Mouse (Mus musculus): ENCODE measurements around the gene Osbpl2. TPM values are rescaled to one million over a fixed set of nuclear protein-coding genes. Genes with fewer than 3 reads are reported as not detected.

Gene Osbpl2
- polyA plus RNA-seq, 2 experiments = 4.4 to 7.9 TPM

- Histone ChIP-seq H3K9ac (replicated peaks) (no peak overlapping the region), H3K36me3 (replicated peaks; ENCODE audit: control insufficient read depth, insufficient read depth, low read depth) (no peaks in the 10 kb centered on the region), H3K4me3 (ENCODE audit: insufficient read depth in 1 of 2, low read depth in 2 of 2, low read length in 2 of 2) (no peak overlapping the region), H3K4me1 (replicated peaks; ENCODE audit: control insufficient read depth in 2 of 2, insufficient read depth in 2 of 2, low read length in 1 of 2) (no peaks in the 10 kb centered on the region), H3K9me3 (ENCODE audit: control insufficient read depth, low read length) (no peaks in the 10 kb centered on the region), H3K4me2 (ENCODE audit: low read depth) (no peak overlapping the region), H3K27ac (no peak overlapping the region), H3K27me3 (ENCODE audit: control insufficient read depth, insufficient read depth, low read length) (peaks cover 34% of the 10 kb centered on the region)
- DNase-seq (ENCODE audit: low read depth in 3 of 3, low spot score in 3 of 3) (no peak), ATAC-seq (ENCODE audit: insufficient read depth) (no peak)
- 31% methylated on average over 3 of the region's 3 CpGs for WGBS (ENCODE audit: insufficient replicate concordance)
- TF ChIP-seq CTCF (IDR thresholded peaks at IDR 0.05; ENCODE audit: low read depth) = no peak
- no peak for TF ChIP-seq EP300 (IDR thresholded peaks at IDR 0.05; ENCODE audit: low read depth)
Measured at GRCm38 (mm10) chr2:180097585-180097984, 21.5 kb upstream of the Osbpl2 start.

- Histone ChIP-seq H3K4me2 (ENCODE audit: low read depth) (no peak overlapping the region), H3K27me3 (ENCODE audit: control insufficient read depth, insufficient read depth, low read length) (peaks cover 40% of the 10 kb centered on the region), H3K4me3 (ENCODE audit: insufficient read depth in 1 of 2, low read depth in 2 of 2, low read length in 2 of 2) (no peak overlapping the region), H3K9ac (replicated peaks) (no peak overlapping the region), H3K27ac (no peak overlapping the region), H3K4me1 (replicated peaks; ENCODE audit: control insufficient read depth in 2 of 2, insufficient read depth in 2 of 2, low read length in 1 of 2) (no peaks in the 10 kb centered on the region), H3K9me3 (ENCODE audit: control insufficient read depth, low read length) (no peaks in the 10 kb centered on the region), H3K36me3 (replicated peaks; ENCODE audit: control insufficient read depth, insufficient read depth, low read depth) (no peaks in the 10 kb centered on the region)
- DNase-seq (ENCODE audit: low read depth in 3 of 3, low spot score in 3 of 3) = no peak
- WGBS (ENCODE audit: insufficient replicate concordance) = 13% methylated on average over 5 of the region's 5 CpGs
- ATAC-seq (ENCODE audit: insufficient read depth) = peak; percentile 72
- TF ChIP-seq CTCF (IDR thresholded peaks at IDR 0.05; ENCODE audit: low read depth) = peak; percentile 40; the same call in 1 of the 2 replicates
- TF ChIP-seq EP300 (IDR thresholded peaks at IDR 0.05; ENCODE audit: low read depth) = peak; percentile 35; the same call in 1 of the 2 replicates
Measured at GRCm38 (mm10) chr2:180098167-180098566, 20.9 kb upstream of the Osbpl2 start.

DNA sequence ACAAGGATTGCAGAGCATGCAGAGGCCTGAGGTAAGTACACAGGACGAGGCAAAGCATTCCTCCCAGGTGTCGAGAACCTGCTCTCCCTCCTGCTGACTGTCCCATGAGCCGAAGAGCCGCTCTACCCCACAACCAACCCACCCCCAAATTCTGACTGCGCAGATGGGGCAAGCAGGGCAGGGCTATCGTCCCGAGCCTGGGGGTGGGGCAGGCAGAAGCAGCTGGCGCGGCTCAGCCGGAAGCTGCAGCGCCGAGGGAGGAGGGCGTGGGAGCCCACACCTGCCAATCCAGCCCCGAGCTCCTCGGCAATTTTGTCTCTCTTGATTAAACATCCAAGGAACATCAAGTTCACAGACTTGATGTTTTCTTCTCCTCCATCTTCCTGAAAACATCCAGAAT is 19.6 kb upstream of the Osbpl2 start:
- Histone ChIP-seq H3K27me3 (ENCODE audit: control insufficient read depth, insufficient read depth, low read length) (peaks cover 54% of the 10 kb centered on the region), H3K4me3 (ENCODE audit: insufficient read depth in 1 of 2, low read depth in 2 of 2, low read length in 2 of 2) (no peak overlapping the region), H3K27ac (no peak overlapping the region), H3K9me3 (ENCODE audit: control insufficient read depth, low read length) (no peaks in the 10 kb centered on the region), H3K9ac (replicated peaks) (no peak overlapping the region), H3K4me2 (ENCODE audit: low read depth) (no peak overlapping the region), H3K4me1 (replicated peaks; ENCODE audit: control insufficient read depth in 2 of 2, insufficient read depth in 2 of 2, low read length in 1 of 2) (no peaks in the 10 kb centered on the region), H3K36me3 (replicated peaks; ENCODE audit: control insufficient read depth, insufficient read depth, low read depth) (no peaks in the 10 kb centered on the region)
- DNase-seq (ENCODE audit: low read depth in 3 of 3, low spot score in 3 of 3) (no peak), ATAC-seq (ENCODE audit: insufficient read depth) (no peak)
- WGBS (ENCODE audit: insufficient replicate concordance) = 6% methylated on average over 15 of the region's 15 CpGs
- TF ChIP-seq EP300 (IDR thresholded peaks at IDR 0.05; ENCODE audit: low read depth) (no peak), CTCF (IDR thresholded peaks at IDR 0.05; ENCODE audit: low read depth) (no peak)

DNA sequence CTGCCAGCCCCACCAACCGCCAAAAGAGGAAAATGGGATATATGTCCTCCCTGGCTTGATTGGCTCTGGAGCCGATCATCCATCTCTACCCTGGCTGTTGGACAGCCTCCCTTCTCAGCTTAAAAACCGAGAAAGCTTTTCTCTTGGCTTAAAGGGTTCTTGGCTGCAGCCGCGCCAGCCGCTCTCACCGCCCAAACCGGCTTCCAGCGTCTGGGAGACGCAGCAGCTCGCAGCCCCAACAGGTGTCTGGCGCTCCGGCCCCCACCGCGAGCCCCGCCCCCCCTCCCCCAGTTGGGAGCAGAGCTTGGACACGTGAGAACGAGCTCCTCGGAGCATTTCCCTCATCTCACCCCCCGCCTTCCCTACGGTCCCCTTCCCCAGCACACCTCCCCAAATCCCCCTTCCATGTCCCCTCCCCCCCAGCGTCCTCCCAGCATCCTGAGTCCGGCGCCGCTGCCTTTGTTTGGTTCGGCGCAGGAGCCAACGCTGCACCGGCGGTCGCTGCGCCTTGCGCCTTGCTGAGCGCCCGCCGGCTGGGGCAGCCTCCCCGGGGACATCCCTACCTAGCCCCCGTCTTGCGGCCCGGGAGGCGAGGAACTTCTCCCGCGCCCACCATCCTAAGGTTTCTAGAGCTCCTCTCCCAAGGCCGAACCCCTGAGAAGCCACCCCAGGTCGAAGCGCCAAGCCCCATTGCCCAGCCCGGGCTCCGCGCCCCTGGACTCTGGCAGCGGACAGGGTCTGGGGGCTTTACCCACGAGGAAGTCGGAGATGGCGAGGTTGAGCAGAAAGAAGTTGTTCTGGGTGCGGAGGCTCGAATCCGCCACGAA is 15.7 kb upstream of the Osbpl2 start:
- TF ChIP-seq EP300 (IDR thresholded peaks at IDR 0.05; ENCODE audit: low read depth) (no peak), CTCF (IDR thresholded peaks at IDR 0.05; ENCODE audit: low read depth) (no peak)
- Histone ChIP-seq H3K4me3 (ENCODE audit: insufficient read depth in 1 of 2, low read depth in 2 of 2, low read length in 2 of 2) (no peak overlapping the region), H3K27me3 (ENCODE audit: control insufficient read depth, insufficient read depth, low read length) (peaks cover 70% of the 10 kb centered on the region), H3K4me1 (replicated peaks; ENCODE audit: control insufficient read depth in 2 of 2, insufficient read depth in 2 of 2, low read length in 1 of 2) (no peaks in the 10 kb centered on the region), H3K36me3 (replicated peaks; ENCODE audit: control insufficient read depth, insufficient read depth, low read depth) (no peaks in the 10 kb centered on the region), H3K9ac (replicated peaks) (no peak overlapping the region), H3K9me3 (ENCODE audit: control insufficient read depth, low read length) (no peaks in the 10 kb centered on the region), H3K4me2 (ENCODE audit: low read depth) (peak overlapping the region; percentile 60), H3K27ac (no peak overlapping the region)
- WGBS (ENCODE audit: insufficient replicate concordance) = 5% methylated on average over 54 of the region's 57 CpGs
- DNase-seq (ENCODE audit: low read depth in 3 of 3, low spot score in 3 of 3) (no peak), ATAC-seq (ENCODE audit: insufficient read depth) (no peak)

DNA sequence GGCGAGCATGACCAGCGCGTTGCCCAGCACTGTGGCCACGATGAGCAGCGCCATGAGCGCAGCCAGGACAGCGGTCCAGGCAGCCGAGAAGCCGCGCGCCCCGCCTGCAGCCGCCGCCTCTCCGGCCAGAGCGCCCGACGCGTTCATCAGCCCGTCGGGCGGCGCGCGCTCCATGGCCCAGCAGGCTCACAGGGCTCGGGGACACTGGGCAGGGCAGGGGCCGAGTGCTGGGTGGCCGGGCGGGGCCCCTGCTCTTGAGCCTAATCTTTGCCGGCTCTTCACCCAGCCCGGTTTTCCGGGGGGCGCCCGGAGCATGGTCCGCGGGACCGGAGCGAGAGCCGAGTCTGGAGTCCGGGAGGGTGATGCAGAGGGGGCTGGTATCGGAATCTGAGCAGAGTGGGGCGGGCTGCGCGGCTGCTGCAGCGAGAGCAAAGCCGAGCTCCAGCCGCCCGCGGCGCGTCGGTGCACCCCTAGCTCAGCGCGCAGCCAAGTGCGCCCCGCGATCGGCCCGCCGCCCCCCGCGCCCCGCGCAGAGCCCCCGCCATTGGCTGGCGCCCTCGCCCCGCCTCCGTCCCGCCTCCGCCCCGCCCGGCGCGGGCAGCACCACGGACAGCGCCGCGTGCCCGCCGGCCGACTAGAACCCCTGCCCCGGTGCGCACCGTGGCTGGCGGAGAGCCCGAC is 15.0 kb upstream of the Osbpl2 start, which contains the start of gene Hrh3:
Gene Hrh3 (minus strand): TSS at position 511 of the 681 bp plus-strand sequence.
- H3K27ac ChIP-seq = no peak within 1 kb of the TSS
- H3K4me3 ChIP-seq (ENCODE audit: insufficient read depth in 1 of 2, low read depth in 2 of 2, low read length in 2 of 2) = peak within 1 kb of the TSS in 1 of 2 experiments; percentile 43; a peak in 2 of 4 replicates
- no peak within 1 kb of the TSS for H3K9ac ChIP-seq (replicated peaks)
- H3K4me2 ChIP-seq (ENCODE audit: low read depth) = peak within 1 kb of the TSS; percentile 60
- H3K27me3 ChIP-seq (ENCODE audit: control insufficient read depth, insufficient read depth, low read length) = peaks cover 68% of the 10 kb centered on the region
- under 1% methylated on average over 82 of the region's 87 CpGs for WGBS (ENCODE audit: insufficient replicate concordance)
- no peaks in the 10 kb centered on the region for H3K4me1 ChIP-seq (replicated peaks; ENCODE audit: control insufficient read depth in 2 of 2, insufficient read depth in 2 of 2, low read length in 1 of 2)
- DNase-seq (ENCODE audit: low read depth in 3 of 3, low spot score in 3 of 3) (peak in 1 of 3 experiments; percentile 33), ATAC-seq (ENCODE audit: insufficient read depth) (peak; percentile 78)
- TF ChIP-seq CTCF (IDR thresholded peaks at IDR 0.05; ENCODE audit: low read depth) (no peak), EP300 (IDR thresholded peaks at IDR 0.05; ENCODE audit: low read depth) (no peak)
- H3K36me3 ChIP-seq (replicated peaks; ENCODE audit: control insufficient read depth, insufficient read depth, low read depth) = no peaks in the 10 kb centered on the region
- H3K9me3 ChIP-seq (ENCODE audit: control insufficient read depth, low read length) = no peaks in the 10 kb centered on the region
